Mouse (Mus musculus): ENCODE results near the gene Atxn7l3.

Gene Atxn7l3

GRCm38 (mm10) chr11:102263211-102263610, 33.2 kb downstream of the Atxn7l3 start:
- DNase-seq (ENCODE audit: low spot score), result no peak

- DNase-seq (ENCODE audit: low spot score), result no peak
These were observed 37.9 kb downstream of the Atxn7l3 start for GRCm38 (mm10) chr11:102258521-102258920.

- no peak for DNase-seq (ENCODE audit: low spot score)
These were observed 38.3 kb downstream of the Atxn7l3 start for GRCm38 (mm10) chr11:102258095-102258494.

- DNase-seq (ENCODE audit: low spot score), result no peak
These were observed 38.9 kb downstream of the Atxn7l3 start for GRCm38 (mm10) chr11:102257514-102257913.

- no peak for DNase-seq (ENCODE audit: low spot score)
These were observed 46.9 kb downstream of the Atxn7l3 start for GRCm38 (mm10) chr11:102249351-102250090.

GRCm38 (mm10) chr11:102248630-102249230, 47.7 kb downstream of the Atxn7l3 start, which contains the start of gene BC030867:
Gene BC030867 (plus strand): TSS chr11:102248882.
- peak; percentile 99 for DNase-seq (ENCODE audit: low spot score)

GRCm38 (mm10) chr11:102246871-102247270, 49.6 kb downstream of the Atxn7l3 start:
- no peak for DNase-seq (ENCODE audit: low spot score)

- no peak for DNase-seq (ENCODE audit: low spot score)
These were observed 50.2 kb downstream of the Atxn7l3 start for GRCm38 (mm10) chr11:102246273-102246635.

- no peak for DNase-seq (ENCODE audit: low spot score)
These were observed 50.7 kb downstream of the Atxn7l3 start for GRCm38 (mm10) chr11:102245581-102246272.

- DNase-seq (ENCODE audit: low spot score), result no peak
These were observed 51.4 kb downstream of the Atxn7l3 start for GRCm38 (mm10) chr11:102244926-102245449.

- DNase-seq (ENCODE audit: low spot score), result no peak
These were observed 54.6 kb downstream of the Atxn7l3 start for GRCm38 (mm10) chr11:102241874-102242273.

- DNase-seq (ENCODE audit: low spot score), result no peak
These were observed 55.2 kb downstream of the Atxn7l3 start for GRCm38 (mm10) chr11:102241246-102241645.

- DNase-seq (ENCODE audit: low spot score), result no peak
These were observed 55.8 kb downstream of the Atxn7l3 start for GRCm38 (mm10) chr11:102240636-102241035.

Measured in c-Kit-positive CD71-positive TER-119-positive erythroid progenitor cells, embryonic 14.5 days (primary cell).